Mouse (Mus musculus): ENCODE measurements around the gene Dxo.

DNA sequence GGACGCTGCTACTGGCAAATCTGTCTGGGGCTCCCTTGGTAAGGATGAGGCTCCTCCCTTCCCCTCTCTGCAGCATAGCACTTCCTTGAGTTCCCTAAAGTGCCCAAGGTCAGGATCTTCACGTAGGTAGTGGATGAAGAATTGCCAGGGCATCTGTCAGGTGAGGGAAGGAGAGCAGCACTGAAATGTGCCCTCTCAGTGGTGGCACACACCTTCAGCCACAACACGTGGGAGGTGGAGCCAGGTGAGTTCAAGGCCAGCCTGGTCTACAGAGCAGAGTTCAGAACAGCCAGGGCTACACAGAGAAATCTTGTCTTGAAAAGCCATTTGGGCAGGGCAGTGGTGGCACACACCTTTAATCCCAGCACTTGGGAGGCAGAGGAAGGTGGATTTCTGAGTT lies 17.9 kb downstream of the Dxo start:
- TF ChIP-seq POLR2A (IDR thresholded peaks at IDR 0.05; ENCODE audit: borderline replicate concordance, low read depth, low read length) (no peak), CTCF (IDR thresholded peaks at IDR 0.05; ENCODE audit: low read depth, low read length) (no peak)
